Mouse (Mus musculus): ENCODE measurements around the gene Bola3.

- TF ChIP-seq CTCF (IDR thresholded peaks at IDR 0.05; ENCODE audit: extremely low read depth, insufficient read depth, low read length), result peak; percentile 90
- no peak for TF ChIP-seq POLR2A (IDR thresholded peaks at IDR 0.05; ENCODE audit: extremely low read depth, insufficient read depth, low read length)
Measured at GRCm38 (mm10) chr6:83356569-83357138, 7.7 kb downstream of the Bola3 start.
